Mouse (Mus musculus) midbrain, embryonic 11.5 days (tissue): ENCODE data around the gene Tgds. TPM values are rescaled to one million over a fixed set of nuclear protein-coding genes. Genes with fewer than 3 reads are reported as not detected.

Source experiments
- ATAC-seq: fragments of 200-750 bp; cut with Nextera tagmentation; 2 replicates; pipeline ENCODE4 v1.8.0; 2017; ENCODE audit warnings: moderate TSS enrichment, moderate library complexity; ENCODE audit not compliant: low FRiP score
- DNase-seq: peaks from one replicate; pipeline ENCODE4 v3.0.0; 2015; ENCODE audit warnings: low spot score; ENCODE audit errors: missing footprints
- H3K27ac ChIP-seq: fragments of 300-500 bp; sonication (generic); 2 replicates; pipeline ENCODE4 v1.5.1; 2014; ENCODE audit warnings: low read depth, low read length
- H3K27me3 ChIP-seq: fragments of 300-500 bp; sonication (generic); 2 replicates; pipeline ENCODE4 v1.6.1; 2014; ENCODE audit warnings: mild to moderate bottlenecking, low read length, moderate library complexity, mixed read lengths; ENCODE audit not compliant: control insufficient read depth, insufficient read depth
- H3K36me3 ChIP-seq: fragments of 300-500 bp; sonication (generic); 2 replicates; pipeline ENCODE4 v1.6.1; 2014; ENCODE audit warnings: mild to moderate bottlenecking, low read length, moderate library complexity, mixed read lengths; ENCODE audit not compliant: control insufficient read depth, insufficient read depth
- H3K4me1 ChIP-seq: fragments of 300-500 bp; sonication (generic); 2 replicates; pipeline ENCODE4 v1.6.1; 2014; ENCODE audit warnings: low read length; ENCODE audit not compliant: control insufficient read depth, insufficient read depth
- H3K4me2 ChIP-seq: fragments of 300-500 bp; sonication (generic); 2 replicates; pipeline ENCODE4 v1.6.1; 2014; ENCODE audit warnings: mild to moderate bottlenecking, moderate library complexity
- H3K4me3 ChIP-seq: fragments of 300-500 bp; sonication (generic); 2 replicates; pipeline ENCODE4 v1.5.1; 2014; ENCODE audit warnings: low read depth, low read length
- H3K9ac ChIP-seq: fragments of 300-500 bp; sonication (generic); 2 replicates; pipeline ENCODE4 v1.6.1; 2014; ENCODE audit warnings: low read length
- H3K9me3 ChIP-seq: fragments of 300-500 bp; sonication (generic); 2 replicates; pipeline ENCODE4 v1.6.1; 2016; ENCODE audit warnings: low read length; ENCODE audit not compliant: control insufficient read depth
- WGBS: fragments of 180-500 bp; shearing (Covaris S2); extraction: QIAGEN DNeasy Blood & Tissue Kit; methylation state at CpG from one replicate; pipeline ENCODE4 v1.1.7; 2014; 5-methylcytosine and 5-hydroxymethylcytosine counted together
- polyA plus RNA-seq: library from polyadenylated mRNA; unstranded; fragments of >200 nt; fragmentation: Nextera tagmentation; extraction: Ambion mirVana; gene quantifications from 2 replicates; pipeline ENCODE4 v1.2.1, GENCODE M21; 2014

Gene Tgds
- polyA plus RNA-seq = 28.7 and 29.5 TPM in 2 replicates

DNA sequence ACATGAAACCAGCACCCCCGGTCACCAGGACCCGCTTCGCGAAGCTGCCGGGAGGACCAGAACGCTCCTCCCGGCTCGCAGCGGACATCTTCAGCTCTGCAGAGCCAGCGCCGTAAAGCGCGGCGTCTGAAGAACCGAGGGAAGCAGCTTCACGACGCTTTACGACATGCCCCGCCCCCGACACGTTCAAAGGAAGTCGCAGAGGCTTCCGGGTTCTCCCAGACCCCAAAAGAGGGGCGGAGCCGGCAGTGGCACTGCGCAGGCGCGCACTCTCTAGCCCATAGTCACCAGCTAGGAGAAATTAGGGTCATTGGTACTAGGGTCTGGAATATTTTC lies at the start of gene Tgds:
Gene Tgds, minus strand, starts transcription at position 114 of the 336 bp plus-strand sequence.
- WGBS = under 1% methylated on average over 28 of the region's 28 CpGs
- H3K27ac ChIP-seq = no peak within 1 kb of the TSS
- H3K4me1 ChIP-seq = peaks cover 11% of the 10 kb centered on the region
- peak within 1 kb of the TSS; percentile 82 for H3K9ac ChIP-seq
- peak within 1 kb of the TSS; percentile 86 for H3K4me2 ChIP-seq
- H3K4me3 ChIP-seq = peak within 1 kb of the TSS; percentile 80
- no peaks in the 10 kb centered on the region for H3K9me3 ChIP-seq
- no peaks in the 10 kb centered on the region for H3K27me3 ChIP-seq
- peak; percentile 85 for ATAC-seq
- H3K36me3 ChIP-seq = no peaks in the 10 kb centered on the region
- DNase-seq = peak; percentile 100

DNA sequence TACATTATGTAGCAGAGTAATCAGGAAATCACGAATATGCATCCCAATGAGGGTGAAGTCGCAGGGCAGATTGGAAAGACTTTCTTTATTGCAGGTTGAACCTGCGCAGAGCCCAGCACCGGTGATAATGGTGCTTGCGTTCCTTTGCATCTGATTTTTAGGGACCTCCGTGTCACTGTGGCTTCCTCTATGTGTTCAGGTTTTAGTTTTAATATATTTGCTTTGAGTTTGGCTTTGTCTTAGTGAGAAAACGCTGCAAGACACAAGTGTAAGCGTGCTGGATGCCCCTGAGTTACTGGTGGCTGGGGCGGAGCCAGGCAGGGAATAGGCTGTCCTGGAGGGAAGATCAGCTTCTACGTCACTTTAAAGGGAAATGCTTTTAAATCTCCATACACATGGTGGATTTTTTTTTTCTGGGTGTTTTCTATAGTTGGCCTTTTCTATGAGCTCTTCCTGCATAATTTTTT lies 48.2 kb upstream of the Tgds start:
- Histone ChIP-seq H3K27ac (peak overlapping the region; percentile 73), H3K27me3 (no peaks in the 10 kb centered on the region), H3K4me3 (peak overlapping the region; percentile 45), H3K9ac (peak overlapping the region; percentile 71; the same call in 1 of the 2 replicates), H3K36me3 (no peaks in the 10 kb centered on the region), H3K9me3 (no peaks in the 10 kb centered on the region), H3K4me1 (peaks cover 5% of the 10 kb centered on the region), H3K4me2 (peak overlapping the region; percentile 72)
- ATAC-seq (peak; percentile 76), DNase-seq (peak; percentile 93)
- 2% methylated on average over 10 of the region's 10 CpGs for WGBS

DNA sequence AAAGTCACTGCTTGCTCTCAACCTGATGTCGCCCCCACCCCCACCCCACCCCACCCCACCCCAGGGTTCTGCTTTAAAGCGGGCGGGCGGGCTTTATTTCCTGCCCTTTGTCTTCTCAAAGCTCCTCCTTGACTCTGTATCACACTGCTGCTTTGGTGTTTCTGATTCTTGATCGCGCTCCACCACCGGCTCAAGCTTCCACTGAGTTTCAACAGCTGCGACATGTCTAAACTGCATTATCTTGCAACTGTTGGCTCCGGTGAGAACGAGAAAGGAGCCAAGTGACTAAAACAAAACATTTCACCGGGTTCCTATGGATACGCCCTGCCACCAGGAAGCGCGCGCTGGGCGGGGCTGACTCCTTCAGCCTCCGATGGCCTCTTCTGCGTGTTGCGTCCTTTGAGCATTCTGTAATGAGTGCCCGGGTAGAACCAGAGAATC lies 47.6 kb upstream of the Tgds start:
- Histone ChIP-seq H3K36me3 (no peaks in the 10 kb centered on the region), H3K4me2 (peak overlapping the region; percentile 72), H3K4me1 (peaks cover 5% of the 10 kb centered on the region), H3K4me3 (peak overlapping the region; percentile 45), H3K9ac (peak overlapping the region; percentile 71), H3K27ac (peak overlapping the region; percentile 73), H3K27me3 (no peaks in the 10 kb centered on the region), H3K9me3 (no peaks in the 10 kb centered on the region)
- DNase-seq (peak; percentile 97), ATAC-seq (peak; percentile 92)
- under 1% methylated on average over 20 of the region's 20 CpGs for WGBS

DNA sequence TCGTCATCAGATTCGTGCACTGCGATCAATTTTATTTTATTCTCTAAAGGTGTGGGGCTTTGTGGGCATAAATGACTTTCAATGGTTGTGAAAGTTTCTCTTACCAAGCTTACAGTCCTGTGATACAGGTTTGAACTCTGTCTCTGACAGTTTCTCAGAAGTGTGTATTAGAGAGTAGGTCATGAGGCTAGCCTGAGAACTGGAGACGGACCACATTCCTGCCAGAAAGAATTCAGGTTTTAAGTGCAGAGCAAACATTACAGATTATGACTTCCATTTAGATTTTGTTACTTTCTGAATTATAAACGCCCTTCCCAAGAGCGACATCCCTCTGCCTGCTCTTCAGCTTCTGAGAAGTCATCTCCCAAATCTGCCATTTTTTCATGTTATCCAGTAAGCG lies 47.1 kb upstream of the Tgds start:
- no peaks in the 10 kb centered on the region for H3K27me3 ChIP-seq
- ATAC-seq (peak; percentile 43), DNase-seq (peak; percentile 89)
- H3K4me1 ChIP-seq = peaks cover 5% of the 10 kb centered on the region
- H3K9me3 ChIP-seq = no peaks in the 10 kb centered on the region
- H3K4me2 ChIP-seq = peak overlapping the region; percentile 72
- H3K27ac ChIP-seq = peak overlapping the region; percentile 73; the same call in 1 of the 2 replicates
- 28% methylated on average over 7 of the region's 7 CpGs for WGBS
- no peaks in the 10 kb centered on the region for H3K36me3 ChIP-seq
- H3K4me3 ChIP-seq = peak overlapping the region; percentile 45
- peak overlapping the region; percentile 71 for H3K9ac ChIP-seq

DNA sequence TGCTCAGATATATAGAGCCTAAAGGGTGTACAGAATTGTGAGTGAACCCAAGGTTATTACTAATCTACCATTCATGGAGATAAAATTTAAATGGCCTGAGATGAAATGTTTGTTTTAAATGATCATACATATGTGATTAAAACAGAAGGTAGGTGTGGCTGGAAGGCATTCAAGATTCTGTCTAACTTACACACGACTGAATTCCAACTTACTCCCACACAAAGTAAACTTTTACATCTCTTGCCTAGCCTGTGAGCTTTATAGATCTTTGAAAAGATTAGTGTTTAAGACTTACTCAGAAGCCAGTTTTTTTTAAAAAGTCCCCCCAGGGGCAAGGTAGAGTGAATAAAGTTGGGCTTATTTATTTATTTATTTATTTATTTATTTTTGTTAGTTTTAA lies 46.7 kb upstream of the Tgds start:
- H3K9ac ChIP-seq = no peak overlapping the region
- no peak overlapping the region for H3K4me2 ChIP-seq
- WGBS = 67% methylated on average over 1 of the region's 1 CpGs
- no peak for DNase-seq
- H3K36me3 ChIP-seq = no peaks in the 10 kb centered on the region
- H3K9me3 ChIP-seq = no peaks in the 10 kb centered on the region
- no peaks in the 10 kb centered on the region for H3K27me3 ChIP-seq
- no peak overlapping the region for H3K27ac ChIP-seq
- ATAC-seq = no peak
- peaks cover 5% of the 10 kb centered on the region for H3K4me1 ChIP-seq
- no peak overlapping the region for H3K4me3 ChIP-seq

DNA sequence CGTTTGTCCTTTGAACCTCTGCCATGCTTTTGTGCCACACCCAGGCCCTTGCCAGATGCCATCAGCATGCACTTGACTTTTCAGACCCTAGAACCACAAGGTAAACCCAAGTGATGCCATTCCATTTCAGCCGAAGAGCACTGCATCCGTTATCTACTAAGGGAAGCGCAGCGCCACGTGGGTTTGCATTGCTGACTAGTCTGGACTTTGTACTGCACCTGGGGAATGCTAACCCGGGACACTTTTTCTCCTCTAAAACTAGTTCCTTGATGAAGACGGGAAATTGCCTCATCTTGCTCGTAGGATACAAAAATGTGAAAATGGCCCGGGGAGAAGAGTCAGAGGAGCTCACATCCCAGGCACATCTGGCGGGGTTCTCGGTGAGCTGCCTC lies 43.1 kb upstream of the Tgds start:
- no peak overlapping the region for H3K27ac ChIP-seq
- H3K36me3 ChIP-seq = no peaks in the 10 kb centered on the region
- no peaks in the 10 kb centered on the region for H3K9me3 ChIP-seq
- H3K4me1 ChIP-seq = peaks cover 7% of the 10 kb centered on the region
- no peak overlapping the region for H3K9ac ChIP-seq
- H3K4me3 ChIP-seq = no peak overlapping the region
- ATAC-seq = no peak
- WGBS = 94% methylated on average over 12 of the region's 12 CpGs
- no peaks in the 10 kb centered on the region for H3K27me3 ChIP-seq
- no peak for DNase-seq
- no peak overlapping the region for H3K4me2 ChIP-seq

DNA sequence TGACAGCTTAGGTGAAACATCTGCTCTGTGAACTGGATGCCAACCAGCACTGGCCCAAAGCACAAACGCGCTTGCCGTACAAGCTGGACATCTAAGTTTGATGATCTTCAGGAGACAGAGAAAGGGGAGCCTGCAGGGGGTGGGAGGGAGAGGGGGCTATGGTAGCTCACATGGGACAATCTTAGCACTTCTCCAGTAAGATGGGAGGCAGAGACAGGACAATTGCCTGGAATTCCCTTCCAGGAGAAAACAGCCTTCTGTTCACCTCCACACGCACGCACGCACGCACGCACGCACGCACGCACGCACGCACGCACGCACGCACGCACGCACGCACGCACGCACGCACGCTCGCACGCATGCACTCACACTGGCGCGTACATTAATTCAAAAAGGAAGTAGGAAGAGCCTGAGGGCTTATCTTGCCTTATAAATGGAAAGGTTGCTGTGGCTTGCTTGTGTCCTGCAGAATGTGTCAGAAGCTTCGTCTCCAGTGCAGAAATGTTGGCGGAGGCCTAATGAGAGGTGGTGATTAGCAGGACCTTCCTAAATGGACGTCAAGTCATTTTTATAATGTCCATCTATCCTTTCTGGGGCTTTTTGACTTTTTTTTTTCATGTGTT lies 42.6 kb upstream of the Tgds start:
- 87% methylated on average over 30 of the region's 30 CpGs for WGBS
- Histone ChIP-seq H3K27me3 (no peaks in the 10 kb centered on the region), H3K27ac (no peak overlapping the region), H3K9me3 (no peaks in the 10 kb centered on the region), H3K4me1 (peaks cover 7% of the 10 kb centered on the region), H3K4me2 (no peak overlapping the region), H3K36me3 (no peaks in the 10 kb centered on the region), H3K9ac (no peak overlapping the region), H3K4me3 (no peak overlapping the region)
- DNase-seq (no peak), ATAC-seq (no peak)

DNA sequence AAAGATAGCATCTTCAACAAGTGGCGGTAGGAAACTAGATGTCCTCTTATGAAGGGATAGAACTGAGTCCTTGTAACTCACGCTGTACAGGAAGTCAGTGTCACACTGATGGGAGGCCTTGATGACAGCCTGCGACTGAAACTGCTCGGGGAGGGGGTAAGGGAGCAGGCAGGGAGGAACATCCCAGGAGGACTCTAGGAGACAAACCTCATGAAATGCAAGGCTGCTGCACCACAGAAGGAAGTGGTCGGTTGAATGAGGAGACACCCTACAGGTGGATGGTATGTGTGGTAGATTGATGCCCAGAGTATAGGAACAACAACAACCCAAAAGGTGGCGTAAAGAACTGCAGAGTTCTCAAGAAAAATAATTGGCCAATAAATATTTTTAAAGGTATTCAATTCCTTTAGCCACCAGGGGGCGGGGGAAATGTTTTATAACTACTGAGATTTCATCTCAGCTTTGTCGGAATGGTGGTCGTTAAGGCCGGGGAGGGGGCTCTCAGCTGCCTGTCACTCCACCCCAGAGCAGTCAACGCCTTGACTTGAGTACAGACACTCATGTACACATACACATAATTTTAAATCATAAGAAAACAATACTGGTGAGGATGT lies 41.1 kb upstream of the Tgds start:
- no peak overlapping the region for H3K9ac ChIP-seq

DNA sequence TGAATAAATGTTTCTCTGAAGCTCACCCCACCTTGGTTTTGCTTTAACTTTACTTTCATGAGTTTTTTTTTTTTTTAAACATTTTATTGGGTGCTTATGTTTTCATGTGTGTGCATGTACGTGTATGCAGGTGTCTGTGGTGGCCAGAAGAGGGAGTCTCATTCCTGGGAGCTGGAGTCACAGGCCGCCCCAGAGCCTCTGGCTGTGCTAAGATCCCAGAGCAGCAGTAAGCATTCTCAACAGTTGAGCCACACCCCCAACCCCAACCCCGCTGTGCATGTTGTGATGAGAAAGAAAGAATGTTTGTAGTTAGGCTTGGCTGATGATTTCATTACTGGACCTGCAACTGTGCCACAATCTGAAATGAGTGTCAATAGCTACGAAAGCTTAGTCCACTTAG lies 36.2 kb upstream of the Tgds start:
- Histone ChIP-seq H3K9me3 (peaks cover 4% of the 10 kb centered on the region; the same call in 1 of the 2 replicates), H3K9ac (no peak overlapping the region), H3K4me3 (no peak overlapping the region), H3K27ac (no peak overlapping the region), H3K36me3 (no peaks in the 10 kb centered on the region; the same call in 1 of the 2 replicates), H3K27me3 (no peaks in the 10 kb centered on the region), H3K4me2 (no peak overlapping the region), H3K4me1 (peaks cover 2% of the 10 kb centered on the region; the same call in 1 of the 2 replicates)
- ATAC-seq (no peak), DNase-seq (no peak)
- 96% methylated on average over 4 of the region's 4 CpGs for WGBS

More for the DNA sequence above, 41.1 kb upstream of the Tgds start:
- no peak overlapping the region for H3K27ac ChIP-seq
- ATAC-seq (peak; percentile 52), DNase-seq (no peak)
- H3K4me3 ChIP-seq = no peak overlapping the region
- 69% methylated on average over 11 of the region's 11 CpGs for WGBS
- H3K4me1 ChIP-seq = peaks cover 2% of the 10 kb centered on the region; the same call in 1 of the 2 replicates
- peaks cover 2% of the 10 kb centered on the region; the same call in 1 of the 2 replicates for H3K9me3 ChIP-seq
- no peaks in the 10 kb centered on the region for H3K27me3 ChIP-seq
- H3K36me3 ChIP-seq = no peaks in the 10 kb centered on the region; the same call in 1 of the 2 replicates
- no peak overlapping the region for H3K4me2 ChIP-seq
